Mouse (Mus musculus): ENCODE measurements around the gene 6030445D17Rik.

6030445D17Rik gene

DNA sequence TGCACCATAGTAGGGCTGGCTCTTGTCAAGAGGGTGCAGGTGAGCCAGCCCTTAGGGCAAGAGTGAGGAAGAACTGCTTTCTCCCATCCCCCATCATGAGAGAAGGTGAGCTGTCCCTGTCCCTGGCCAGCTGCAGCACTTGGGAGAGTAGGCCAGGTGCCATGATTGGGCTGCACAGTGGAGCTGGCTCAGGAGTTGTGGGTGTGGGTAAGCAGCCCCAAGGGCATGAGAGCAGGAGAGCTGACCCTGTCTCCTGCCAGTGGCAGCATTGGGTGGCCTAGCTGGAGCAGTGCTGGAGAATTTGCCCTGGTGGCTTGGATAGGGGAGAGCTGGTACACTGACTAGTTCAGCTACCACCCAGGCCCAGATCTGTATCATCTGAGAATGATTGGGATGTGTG, 50.9 kb downstream of the 6030445D17Rik start:
- in situ Hi-C loops (cut with MboI; ENCODE audit: low pct_unique_long_range_greater_than_20kb in 1 of 2, low sequenced_read_pairs in 2 of 2, unreplicated experiment in 1 of 2) = no loop called here
